Mouse (Mus musculus) brain, embryonic 14.5 days (tissue): ENCODE measurements around the gene Shank1.

Source experiments
- CTCF ChIP-seq: fragments of 200-500 bp; IDR thresholded peaks from 2 replicates; pipeline ENCODE4 v1.5.1; 2012; ENCODE audit warnings: inconsistent platforms, mild to moderate bottlenecking, moderate library complexity, borderline replicate concordance; ENCODE audit not compliant: insufficient read depth, insufficient read length; ENCODE audit errors: extremely low read depth
- POLR2A ChIP-seq: fragments of 200-500 bp; IDR thresholded peaks from 2 replicates; pipeline ENCODE4 v1.6.1; 2012; ENCODE audit warnings: mild to moderate bottlenecking, inconsistent platforms, borderline replicate concordance; ENCODE audit not compliant: poor library complexity, insufficient read depth, insufficient read length, severe bottlenecking; ENCODE audit errors: extremely low read depth

GRCm38 (mm10) chr7:44341119-44341518 is 31.1 kb downstream of the Shank1 start:
- TF ChIP-seq POLR2A (no peak), CTCF (no peak)
